Mouse (Mus musculus) kidney, adult 2 months (tissue): ENCODE measurements around the gene Il11ra1. TPM values are rescaled to one million over a fixed set of nuclear protein-coding genes. Genes with fewer than 3 reads are reported as not detected.

Source experiments
- DNase-seq: peaks from one replicate; pipeline ENCODE4 v3.0.0; 2021
- H3K27ac ChIP-seq: fragments of 200-500 bp; 2 replicates; pipeline ENCODE4 v1.5.1; 2012; ENCODE audit warnings: low read depth, low read length, control low read depth, inconsistent platforms; ENCODE audit not compliant: insufficient read depth
- H3K27me3 ChIP-seq: fragments of 200-500 bp; replicated peaks from 2 replicates; pipeline ENCODE4 v1.6.1; 2012; ENCODE audit warnings: mild to moderate bottlenecking, moderate library complexity, low read length, inconsistent platforms; ENCODE audit not compliant: control insufficient read depth, insufficient read depth
- H3K36me3 ChIP-seq: fragments of 200-500 bp; 2 replicates; pipeline ENCODE4 v1.6.1; 2012; ENCODE audit warnings: mild to moderate bottlenecking, moderate library complexity, low read length, inconsistent platforms; ENCODE audit not compliant: control insufficient read depth, insufficient read depth
- H3K4me1 ChIP-seq: fragments of 200-500 bp; 2 replicates; pipeline ENCODE4 v1.6.1; 2011; ENCODE audit warnings: low read length; ENCODE audit not compliant: control insufficient read depth, insufficient read depth
- H3K4me3 ChIP-seq: fragments of 200-500 bp; 2 replicates; pipeline ENCODE4 v1.5.1; 2011; ENCODE audit warnings: mild to moderate bottlenecking, low read depth, low read length, control low read depth; ENCODE audit not compliant: insufficient read depth
- CTCF ChIP-seq: fragments of 200-500 bp; conservative IDR thresholded peaks from 2 replicates; pipeline ENCODE4 v1.5.1; 2011; ENCODE audit warnings: low read depth, mild to moderate bottlenecking, control low read depth, low read length, moderate library complexity, mixed read lengths; ENCODE audit not compliant: insufficient read depth, insufficient read length
- POLR2A ChIP-seq: fragments of 200-500 bp; IDR thresholded peaks from one replicate; pipeline ENCODE4 v1.6.1; 2011; ENCODE audit warnings: low read depth, low read length, control low read depth
- WGBS: fragments of 180-500 bp; shearing (Covaris S2); methylation state at CpG from one replicate; pipeline ENCODE4 v1.1.7; 2018; 5-methylcytosine and 5-hydroxymethylcytosine counted together
- polyA plus RNA-seq: library from polyadenylated mRNA; depleted of rRNA; stranded (reverse); fragments of >200 nt; gene quantifications from 2 replicates; pipeline ENCODE4 v1.2.3, GENCODE M21; 2012

Gene Il11ra1
- polyA plus RNA-seq, 1 experiment: 125 TPM

DNA sequence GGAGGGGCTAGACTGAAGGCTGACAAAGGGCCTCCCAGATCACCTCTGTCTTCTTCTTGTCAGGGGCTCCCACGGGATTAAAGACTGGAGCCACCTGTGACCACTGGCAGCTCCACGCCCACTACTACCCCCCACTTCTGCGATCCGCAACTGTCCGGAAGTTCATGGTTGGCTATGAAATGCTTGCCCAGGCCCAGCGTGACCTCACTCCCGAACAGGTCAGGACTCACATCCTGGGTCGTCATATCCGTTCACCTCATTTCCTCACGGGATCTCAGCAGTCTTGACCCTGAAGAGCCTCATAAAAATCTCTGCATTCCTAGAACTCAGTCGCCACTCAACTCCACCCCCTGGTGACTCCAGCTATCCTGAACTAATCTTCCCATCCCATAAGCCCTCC, 58.2 kb downstream of the Il11ra1 start:
- TF ChIP-seq CTCF: no peak
- TF ChIP-seq POLR2A: no peak
- Histone ChIP-seq H3K27me3 (no peaks in the 10 kb centered on the region), H3K36me3 (no peaks in the 10 kb centered on the region; the same call in 1 of the 2 replicates), H3K27ac (peak overlapping the region; percentile 98), H3K4me3 (no peak overlapping the region), H3K4me1 (peaks cover 28% of the 10 kb centered on the region; the same call in 1 of the 2 replicates)
- 26% methylated on average over 11 of the region's 11 CpGs for WGBS
- peak; percentile 82 for DNase-seq

DNA sequence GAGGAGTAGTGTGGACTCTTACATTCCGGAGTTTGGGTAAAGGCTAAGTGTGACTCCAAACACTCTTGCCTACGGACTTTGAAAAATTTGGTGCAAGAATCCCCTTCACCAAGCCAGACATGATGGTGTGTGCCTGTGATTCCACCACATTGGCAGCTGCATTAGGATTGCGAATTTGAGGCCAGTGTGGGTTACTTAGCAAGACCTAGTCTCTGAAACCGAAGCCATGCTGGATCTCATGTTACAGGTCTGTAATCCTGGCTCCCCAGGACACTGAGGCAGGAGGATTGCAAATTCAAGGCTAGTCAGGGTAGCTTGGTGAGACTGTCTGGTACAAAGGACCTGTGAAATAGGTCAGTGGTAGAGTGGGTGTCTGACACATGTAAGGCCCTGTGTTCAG, 58.9 kb downstream of the Il11ra1 start:
- no peak for DNase-seq
- H3K4me3 ChIP-seq: no peak overlapping the region
- TF ChIP-seq POLR2A: no peak
- no peak for TF ChIP-seq CTCF
- no peaks in the 10 kb centered on the region for H3K27me3 ChIP-seq
- 81% methylated on average over 4 of the region's 4 CpGs for WGBS
- H3K36me3 ChIP-seq: no peaks in the 10 kb centered on the region; the same call in 1 of the 2 replicates
- peak overlapping the region; percentile 98 for H3K27ac ChIP-seq
- peaks cover 28% of the 10 kb centered on the region; the same call in 1 of the 2 replicates for H3K4me1 ChIP-seq

GRCm38 (mm10) chr4:41759206-41759605, 59.4 kb downstream of the Il11ra1 start:
- peak; percentile 93 for DNase-seq

GRCm38 (mm10) chr4:41759656-41760287, 60.0 kb downstream of the Il11ra1 start:
- no peak for TF ChIP-seq POLR2A
- TF ChIP-seq CTCF: no peak
- H3K36me3 ChIP-seq: no peaks in the 10 kb centered on the region; the same call in 1 of the 2 replicates
- H3K4me3 ChIP-seq: peak overlapping the region; percentile 42
- WGBS: 26% methylated on average over 6 of the region's 6 CpGs
- H3K27ac ChIP-seq: peak overlapping the region; percentile 98
- peak; percentile 46 for DNase-seq
- H3K27me3 ChIP-seq: no peaks in the 10 kb centered on the region
- peaks cover 26% of the 10 kb centered on the region; the same call in 1 of the 2 replicates for H3K4me1 ChIP-seq

More at GRCm38 (mm10) chr4:41759206-41759605, 59.4 kb downstream of the Il11ra1 start:
- Histone ChIP-seq H3K27ac (peak overlapping the region; percentile 98), H3K4me1 (peaks cover 28% of the 10 kb centered on the region; the same call in 1 of the 2 replicates), H3K36me3 (no peaks in the 10 kb centered on the region; the same call in 1 of the 2 replicates), H3K4me3 (no peak overlapping the region), H3K27me3 (no peaks in the 10 kb centered on the region)
- TF ChIP-seq CTCF (0 out of 2 replicates have a peak, but pooled peaks have one; percentile 17), POLR2A (no peak)
- 30% methylated on average over 9 of the region's 9 CpGs for WGBS

DNA sequence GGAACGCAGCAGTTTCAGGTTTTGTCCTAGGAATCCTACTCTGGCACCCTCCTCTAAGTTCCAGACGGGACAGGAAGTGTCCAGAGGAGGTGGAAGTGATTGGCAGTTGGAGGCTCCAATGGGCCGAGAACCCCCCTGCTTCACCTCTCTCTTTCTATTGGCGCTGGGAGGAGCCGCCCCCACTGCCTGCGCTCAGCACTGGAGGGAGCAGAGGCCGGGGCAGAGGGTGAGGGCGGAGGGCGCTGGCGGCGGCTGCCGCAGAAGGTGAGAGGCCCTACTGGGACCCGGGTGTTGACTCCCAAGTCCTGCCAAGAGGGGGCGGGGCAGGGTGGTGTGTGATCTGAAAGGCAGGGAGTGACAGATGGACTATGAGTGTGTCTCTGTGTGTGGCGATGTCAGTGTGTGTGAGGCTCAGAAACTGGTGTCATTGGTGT, 60.5 kb downstream of the Il11ra1 start:
- peak overlapping the region; percentile 98 for H3K27ac ChIP-seq
- no peaks in the 10 kb centered on the region; the same call in 1 of the 2 replicates for H3K36me3 ChIP-seq
- peaks cover 24% of the 10 kb centered on the region; the same call in 1 of the 2 replicates for H3K4me1 ChIP-seq
- peak; percentile 99 for DNase-seq
- TF ChIP-seq CTCF (0 out of 2 replicates have a peak, but pooled peaks have one; percentile 18), POLR2A (peak; percentile 16)
- H3K4me3 ChIP-seq: peak overlapping the region; percentile 68
- WGBS: under 1% methylated on average over 15 of the region's 15 CpGs
- no peaks in the 10 kb centered on the region for H3K27me3 ChIP-seq

DNA sequence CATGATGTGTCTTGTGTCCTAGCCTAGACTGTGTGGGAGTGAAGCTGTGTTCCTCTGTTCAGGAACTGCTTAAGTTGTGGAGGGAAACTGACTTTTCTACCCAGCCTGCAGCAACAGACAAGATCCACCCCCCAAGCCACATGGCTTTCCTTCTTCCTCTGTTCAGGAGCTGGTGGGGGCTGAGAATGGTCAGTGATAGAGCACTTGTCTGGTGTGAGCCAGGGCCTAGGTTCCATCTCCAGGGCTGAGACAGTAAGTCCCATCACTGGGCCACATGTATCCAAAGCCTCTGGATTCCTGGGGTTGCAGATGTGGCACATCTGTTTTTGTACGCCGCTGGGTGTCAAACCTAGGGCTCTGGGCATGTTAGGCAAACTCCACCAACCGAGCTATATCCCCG, 61.1 kb downstream of the Il11ra1 start:
- 53% methylated on average over 4 of the region's 4 CpGs for WGBS
- H3K4me1 ChIP-seq: peaks cover 24% of the 10 kb centered on the region; the same call in 1 of the 2 replicates
- H3K27me3 ChIP-seq: no peaks in the 10 kb centered on the region
- DNase-seq: no peak
- no peaks in the 10 kb centered on the region; the same call in 1 of the 2 replicates for H3K36me3 ChIP-seq
- H3K4me3 ChIP-seq: peak overlapping the region; percentile 68
- peak overlapping the region; percentile 81 for H3K27ac ChIP-seq
- TF ChIP-seq CTCF (no peak), POLR2A (no peak)

- peaks cover 19% of the 10 kb centered on the region; the same call in 1 of the 2 replicates for H3K4me1 ChIP-seq
- peak overlapping the region; percentile 17; the same call in 1 of the 2 replicates for H3K27ac ChIP-seq
- TF ChIP-seq CTCF (no peak), POLR2A (no peak)
- H3K4me3 ChIP-seq: no peak overlapping the region
- no peak for DNase-seq
- H3K27me3 ChIP-seq: no peaks in the 10 kb centered on the region
- no peaks in the 10 kb centered on the region; the same call in 1 of the 2 replicates for H3K36me3 ChIP-seq
Measured at GRCm38 (mm10) chr4:41761680-41762079, 61.9 kb downstream of the Il11ra1 start.
